Mouse (Mus musculus) heart, adult 18-20 months (tissue): ENCODE data around the gene Batf2. TPM values are rescaled to one million over a fixed set of nuclear protein-coding genes. Genes with fewer than 3 reads are reported as not detected.
"Not testable (repeated sequence)": the region's sequence is repeated elsewhere in the genome, so short reads cannot be mapped to it uniquely, and the experiment has no call there.

Experiments
- DNase-seq, 2 experiments: peaks; one replicate each; pipeline ENCODE4 v3.0.0; 2021 to 2022; ENCODE audit warnings: mixed read lengths in 1 of 2
- long read RNA-seq, 2 experiments: library from polyadenylated mRNA; stranded (forward); transcript quantifications; one replicate each; pipeline ENCODE4 v2.0.0; 2021
- total RNA-seq, 2 experiments: library from RNA; stranded (reverse); gene quantifications; 2 replicates each; pipeline ENCODE4 v1.2.3; 2021

Gene Batf2
- total RNA-seq, result 1 to 10 TPM in 1 of 2 experiments, under 1 TPM in 1; 0.54 to 2.7 TPM
- long read RNA-seq, experiment 1, partial matches to known transcripts, result 0 of 1 reads
- long read RNA-seq, experiment 1, other reads (novel, unspliced or antisense), result 0 of 1 reads
- long read RNA-seq, experiment 2, partial matches to known transcripts, result 0 of 1 reads
- long read RNA-seq, experiment 2, other reads (novel, unspliced or antisense), result 1 of 1 reads

GRCm38 (mm10) chr19:6140678-6141393, at the start of gene Batf2:
TSS of gene Batf2 (plus strand) at chr19:6140983.
- peak; percentile 93 for DNase-seq

DNA sequence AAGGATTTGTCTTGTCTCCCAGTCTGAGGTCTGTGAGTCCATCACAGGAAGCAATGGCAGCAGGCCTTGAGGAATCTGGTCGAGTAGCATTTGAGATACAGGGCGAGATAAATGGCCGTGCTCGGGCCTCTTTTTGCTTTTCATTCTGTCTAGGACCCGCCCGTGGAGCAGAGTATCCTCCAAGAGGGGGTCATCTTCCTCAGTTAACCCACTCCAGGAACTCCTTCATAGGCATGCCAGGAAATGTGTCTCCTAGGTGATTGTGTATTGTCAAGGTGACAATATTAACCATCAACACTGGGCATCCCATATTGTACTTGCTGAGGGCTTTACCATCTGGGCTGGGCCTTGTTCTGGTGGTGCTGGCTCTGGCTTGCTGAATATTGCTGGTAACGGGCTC, 46.7 kb upstream of the Batf2 start, which contains the start of gene AC131692.1:
TSS of gene AC131692.1 (plus strand) at position 301 of the 400 bp plus-strand sequence.
- DNase-seq, result no peak

DNA sequence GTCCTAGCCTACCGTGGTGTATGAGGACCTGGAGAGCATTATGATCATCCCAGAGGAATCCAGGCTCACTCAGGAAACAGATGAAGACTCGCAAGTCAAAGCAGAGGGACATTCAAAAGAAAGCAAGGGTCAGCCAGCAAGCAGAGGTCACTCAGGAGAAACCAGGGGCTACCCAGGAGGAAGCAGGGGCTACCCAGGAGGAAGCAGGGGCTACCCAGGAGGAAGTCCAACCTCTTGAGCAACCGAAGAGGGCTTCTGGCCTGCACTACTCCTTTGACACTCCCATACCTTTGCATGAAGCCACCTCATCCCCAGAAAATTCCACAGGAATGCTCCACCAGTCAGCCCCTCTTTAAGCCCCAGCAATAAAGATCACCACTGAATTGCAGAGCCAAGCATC, 42.9 kb upstream of the Batf2 start:
- no peak for DNase-seq

DNA sequence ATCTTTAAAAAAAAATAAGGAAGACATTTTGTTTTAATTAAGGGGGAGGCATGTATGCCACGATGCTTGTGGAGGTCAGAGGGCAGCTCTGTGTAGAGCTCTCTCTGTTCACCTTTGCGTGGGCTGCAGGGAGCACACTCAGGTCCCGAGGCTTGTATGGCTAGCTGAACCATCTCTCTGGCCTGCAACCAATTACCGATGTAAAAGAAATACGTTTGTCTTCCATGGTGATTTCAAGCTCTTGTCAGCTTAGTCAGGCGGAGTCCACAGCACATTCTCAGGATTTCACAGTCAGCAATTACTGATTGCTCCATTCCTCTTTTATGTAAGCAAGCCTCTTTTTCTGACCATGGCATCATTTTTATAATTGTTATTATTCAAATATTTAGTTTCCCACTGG, 39.6 kb upstream of the Batf2 start:
- no peak for DNase-seq

GRCm38 (mm10) chr19:6102169-6102853, 38.5 kb upstream of the Batf2 start:
- no peak for DNase-seq

GRCm38 (mm10) chr19:6104476-6104875, 36.3 kb upstream of the Batf2 start:
- no peak for DNase-seq

GRCm38 (mm10) chr19:6105586-6105985, 35.2 kb upstream of the Batf2 start, which contains the start of gene Naaladl1:
TSS of gene Naaladl1 (plus strand) at chr19:6105782.
- no peak for DNase-seq

GRCm38 (mm10) chr19:6113116-6113515, 27.7 kb upstream of the Batf2 start:
- no peak for DNase-seq

DNA sequence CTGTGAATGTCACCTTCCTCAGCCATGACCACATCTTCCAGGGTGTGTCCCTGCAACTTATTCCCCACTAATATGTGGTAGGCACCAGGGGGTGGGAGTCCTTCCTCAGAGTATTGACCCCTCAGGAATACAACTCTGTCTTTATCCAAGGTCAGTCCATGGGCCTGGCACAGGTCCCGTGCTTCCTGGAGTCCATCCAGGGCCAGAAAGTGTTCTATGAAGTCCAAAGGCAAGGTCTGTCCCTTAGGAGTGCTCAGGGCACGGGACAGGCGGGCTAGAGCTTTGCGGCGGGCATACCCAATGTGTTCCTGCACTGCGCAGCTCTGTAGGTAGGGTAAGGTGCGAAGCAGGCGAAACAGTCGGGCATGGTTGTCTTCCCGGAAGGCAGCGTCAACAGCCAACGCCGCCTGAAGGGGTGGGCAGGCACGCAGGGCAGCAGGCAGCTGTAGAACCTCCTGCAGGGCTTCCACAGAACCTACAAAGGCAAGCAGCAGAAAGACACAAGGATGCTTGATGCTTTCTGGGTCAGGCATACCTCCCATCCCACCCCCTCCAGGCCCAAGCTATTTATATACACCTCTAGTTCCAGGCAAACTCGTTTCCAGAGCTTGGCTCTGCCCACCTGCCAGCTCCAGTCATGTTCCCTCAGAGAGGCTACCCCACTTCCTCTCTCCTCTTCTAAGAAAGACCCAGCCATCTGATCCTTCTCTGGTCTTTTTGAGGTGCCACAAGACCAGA, 24.5 kb upstream of the Batf2 start:
- no peak for DNase-seq

GRCm38 (mm10) chr19:6117346-6117985, 23.3 kb upstream of the Batf2 start:
- DNase-seq, result no peak

DNA sequence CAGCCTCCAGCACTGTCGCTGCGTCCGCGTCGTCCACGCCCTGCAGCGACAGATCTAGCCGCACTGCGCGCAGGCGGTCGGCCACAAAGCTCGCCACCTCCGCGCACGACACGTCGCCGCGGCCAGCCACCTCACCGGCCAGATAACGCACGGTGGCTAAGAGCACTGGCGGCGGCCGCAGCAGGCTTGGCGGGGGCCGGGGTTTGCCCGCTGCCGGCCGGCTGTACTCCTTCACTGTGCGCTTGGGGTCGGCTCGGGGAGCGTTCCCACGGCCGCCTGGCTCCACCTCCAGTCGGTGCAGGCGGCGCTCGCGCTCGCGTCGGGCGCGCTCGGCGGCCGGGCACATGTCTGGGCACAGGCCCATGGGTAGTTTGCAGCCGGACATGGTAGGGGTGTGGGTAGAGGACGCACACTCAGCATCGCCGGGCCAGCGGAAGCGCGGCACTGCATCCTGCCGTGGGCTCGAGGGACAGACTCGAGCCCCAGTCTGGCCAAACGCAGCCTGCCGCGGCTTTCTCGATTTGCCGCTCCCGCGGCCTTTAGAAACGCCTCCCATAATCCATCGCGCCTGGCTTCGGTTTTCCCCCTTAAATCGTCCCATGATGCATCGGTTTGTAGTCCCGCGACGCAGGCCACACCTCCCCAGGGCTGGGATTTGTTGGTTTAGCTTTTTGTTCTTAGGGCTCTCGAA, 22.7 kb upstream of the Batf2 start, which contains the start of gene Sac3d1:
TSS of gene Sac3d1 (minus strand) at position 665 of the 691 bp plus-strand sequence.
- peak; percentile 93 to 94 for DNase-seq

GRCm38 (mm10) chr19:6118677-6119185, 22.1 kb upstream of the Batf2 start:
- no peak for DNase-seq

DNA sequence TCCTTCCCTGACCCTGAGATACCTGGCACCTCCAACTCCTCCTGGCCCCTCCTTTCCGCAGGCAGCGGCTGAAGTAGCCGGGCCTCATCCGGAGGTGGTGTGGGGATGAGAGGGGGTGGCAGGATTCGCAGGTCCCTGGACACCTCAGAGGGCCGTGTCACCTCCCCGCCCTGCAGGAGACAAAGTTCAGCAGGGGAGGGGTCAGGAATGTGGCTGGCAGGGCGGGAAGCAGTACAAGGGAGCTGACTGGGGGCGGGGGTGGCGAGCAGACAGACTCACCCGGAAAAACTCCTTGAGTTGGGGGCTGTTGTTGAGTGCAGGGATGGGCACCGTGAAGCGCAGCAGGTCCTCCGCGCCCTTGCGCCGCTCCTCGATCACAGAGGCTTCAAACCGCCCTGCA, 19.0 kb upstream of the Batf2 start:
- DNase-seq, result no peak

DNA sequence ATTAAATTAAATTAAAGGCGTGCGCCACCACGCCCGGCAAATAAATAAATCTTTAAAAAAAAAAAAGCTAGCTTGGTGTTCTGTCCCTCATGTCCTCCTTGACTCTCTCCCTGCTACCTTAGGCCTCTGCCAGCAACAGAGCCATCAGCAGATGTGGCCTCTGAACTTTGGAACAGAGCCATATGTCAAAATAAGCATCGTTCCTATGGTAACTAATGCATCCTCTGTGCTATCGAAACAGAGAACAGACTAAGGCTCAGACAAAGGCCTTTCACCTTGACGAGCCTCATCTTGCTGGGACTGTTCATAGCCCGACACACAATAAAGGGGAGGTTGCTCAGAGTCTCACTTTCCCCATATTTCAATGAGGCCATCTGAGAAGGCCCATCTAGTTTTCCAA, 17.5 kb upstream of the Batf2 start:
- no peak for DNase-seq

DNA sequence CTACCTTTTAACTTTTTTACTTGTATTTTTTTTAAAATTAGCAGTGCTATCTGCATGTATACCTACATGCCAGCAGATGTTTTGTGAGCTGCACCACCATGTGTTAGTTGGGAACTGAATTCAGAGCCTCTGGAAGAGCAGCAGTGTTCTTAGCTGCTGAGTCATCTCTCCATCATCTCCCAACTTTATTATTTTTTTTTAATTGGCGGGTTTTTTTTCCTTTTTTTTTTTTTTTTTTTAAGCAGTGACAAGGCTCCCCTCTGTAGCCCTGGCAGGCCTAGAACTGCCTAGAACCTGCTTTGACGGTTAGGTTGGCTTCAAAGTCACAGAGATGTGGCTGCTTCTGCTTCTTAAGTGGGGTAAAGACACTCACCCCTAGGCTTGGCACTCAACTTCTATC, 15.9 kb upstream of the Batf2 start:
- DNase-seq, result no peak

GRCm38 (mm10) chr19:6126289-6126688, 14.5 kb upstream of the Batf2 start:
- DNase-seq, result peak; percentile 31 to 80

GRCm38 (mm10) chr19:6126789-6127580, 13.8 kb upstream of the Batf2 start:
- no peak for DNase-seq

GRCm38 (mm10) chr19:6127760-6128341, 12.9 kb upstream of the Batf2 start, which contains the start of gene Snx15:
TSS of gene Snx15 (minus strand) at chr19:6128304.
- DNase-seq, result peak; percentile 96 to 97

DNA sequence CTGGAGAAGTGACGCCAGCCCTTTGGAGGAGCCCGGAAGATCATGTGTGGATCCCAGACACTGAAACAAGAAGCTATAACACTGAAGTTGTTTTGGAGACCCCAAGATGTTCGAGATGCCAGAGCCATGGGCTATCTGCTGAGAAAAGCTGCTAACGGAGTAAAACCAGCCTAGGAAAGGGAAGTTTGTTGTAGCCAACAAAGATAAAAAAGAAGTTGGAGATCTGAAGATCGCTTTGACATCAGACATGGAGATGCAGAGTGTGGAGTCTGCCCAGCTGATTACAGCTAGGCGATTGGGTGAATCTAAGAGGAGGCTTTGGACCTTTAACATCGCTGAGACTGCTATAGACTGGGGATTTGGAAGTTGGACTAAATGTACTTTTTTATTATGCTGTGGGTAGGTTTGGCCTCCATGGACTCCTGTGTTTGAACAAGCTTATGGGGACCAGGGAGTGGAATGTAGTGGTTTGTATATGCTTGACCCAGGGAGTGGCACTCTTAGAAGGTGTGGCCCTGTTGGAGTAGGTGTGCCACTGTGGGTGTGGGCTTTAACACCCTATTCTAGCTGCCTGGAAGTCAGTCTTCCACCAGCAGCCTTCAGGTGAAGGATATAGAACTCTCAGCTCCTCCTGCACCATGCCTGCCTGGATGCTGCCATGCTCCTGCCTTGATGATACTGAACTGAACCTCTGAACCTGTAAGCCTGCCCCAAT, 10.2 kb upstream of the Batf2 start:
- not testable (repeated sequence) for DNase-seq
